9 mouse cellular contexts compared by ENCODE assay signal in the genomic region with DNA sequence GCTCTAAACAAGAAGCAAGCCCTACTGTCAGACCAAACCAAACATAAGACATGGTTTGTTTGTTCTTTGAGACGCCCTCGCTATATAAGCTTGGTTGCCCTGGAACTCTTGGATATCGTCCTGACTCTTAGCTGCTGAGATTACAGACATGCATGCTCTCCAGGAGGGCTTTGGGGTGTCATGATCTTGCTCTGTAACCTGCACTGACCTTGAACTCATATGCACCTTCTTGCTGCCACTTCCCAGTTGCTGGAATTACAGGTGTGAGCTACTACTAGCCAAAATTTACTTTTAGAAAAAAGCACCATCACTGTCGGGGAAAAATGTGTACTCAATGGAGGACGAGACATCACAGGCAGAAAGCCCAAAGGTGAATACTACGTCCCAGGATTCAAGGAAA. TPM values are rescaled to one million over a fixed set of nuclear protein-coding genes. Genes with fewer than 3 reads are reported as not detected.
DNase-seq lines count a peak whose midpoint lies in the region; ATAC-seq and TF ChIP-seq lines count a peak whose summit lies in the region.
"Had no signal": no experiment of that assay in that cellular context is flagged by ENCODE, and none has a peak within 500 bp of the region (broad histone marks: within the 10 kb centered on the region; RNA-seq: fewer than 3 reads in every experiment).

No protein-coding gene starts in this region.

- H3K4me3 ChIP-seq in spleen, adult 2 months (ENCODE audit: extremely low read depth, insufficient read depth, insufficient read length): no peak overlapping the region
- peak overlapping the region; percentile 70 for H3K4me3 ChIP-seq in liver, embryonic 11.5 days (ENCODE audit: low read depth, low read length)
- H3K4me3 ChIP-seq in stomach, postnatal 0 days (ENCODE audit: low read depth, low read length): 0 out of 2 replicates have a peak overlapping the region, but pooled peaks have one; percentile 66

- H3K4me2 ChIP-seq in liver, embryonic 11.5 days: peak overlapping the region; percentile 97
- peak overlapping the region; percentile 62 for H3K4me2 ChIP-seq in stomach, postnatal 0 days (replicated peaks; ENCODE audit: low read depth)

- 84% methylated on average over 6 of the region's 6 CpGs for WGBS in spleen, adult 2 months
- 75% methylated on average over 6 of the region's 6 CpGs for WGBS in liver, embryonic 11.5 days
- WGBS in stomach, postnatal 0 days: 61% methylated on average over 6 of the region's 6 CpGs

- ATAC-seq in cerebellum, adult (ENCODE audit: insufficient number of reproducible peaks, low FRiP score, low TSS enrichment): no peak
- no peak for ATAC-seq in liver, embryonic 11.5 days (replicated peaks; ENCODE audit: low FRiP score)
- ATAC-seq in stomach, postnatal 0 days (ENCODE audit: low FRiP score, low TSS enrichment): no peak

- no peak for TF ChIP-seq EP300 in stomach, postnatal 0 days (optimal IDR thresholded peaks at IDR 0.05)

- no peak for TF ChIP-seq CTCF in spleen, adult 2 months (IDR thresholded peaks at IDR 0.05; ENCODE audit: extremely low read depth, insufficient read depth, insufficient read length, insufficient replicate concordance)
- TF ChIP-seq CTCF in stomach, postnatal 0 days (IDR thresholded peaks at IDR 0.05; ENCODE audit: low read depth): no peak

- H3K27me3 ChIP-seq in spleen, adult 2 months (ENCODE audit: control insufficient read depth, insufficient read depth, low read length): no peaks in the 10 kb centered on the region
- H3K27me3 ChIP-seq in liver, embryonic 11.5 days (replicated peaks; ENCODE audit: control insufficient read depth, insufficient read depth, low read length): no peaks in the 10 kb centered on the region
- H3K27me3 ChIP-seq in stomach, postnatal 0 days (ENCODE audit: control insufficient read depth, insufficient read depth, low read length): no peaks in the 10 kb centered on the region

- H3K9ac ChIP-seq in liver, embryonic 11.5 days (ENCODE audit: low read depth, low read length): peak overlapping the region; percentile 67
- no peak overlapping the region; the same call in 1 of the 2 replicates for H3K9ac ChIP-seq in stomach, postnatal 0 days (ENCODE audit: low read length)

- no peak for TF ChIP-seq POLR2A in spleen, adult 2 months (IDR thresholded peaks at IDR 0.05; ENCODE audit: low read depth, low read length)

- peak; percentile 54 for DNase-seq in cerebellum, adult 11-12 months
- DNase-seq in spleen, adult 2 months (ENCODE audit: low read depth in 1 of 2, low spot score in 2 of 2): no peak
- DNase-seq in spleen, postnatal 36 days (ENCODE audit: low spot score in 2 of 2): no peak
- no peak for DNase-seq in liver, embryonic 11.5 days (ENCODE audit: low spot score)
- no peak for DNase-seq in stomach, postnatal 0 days (ENCODE audit: low spot score)
- no peak for DNase-seq in B cell, adult 2 months
- no peak for DNase-seq in Muller cell, postnatal 12 days (ENCODE audit: inconsistent ontology term)
- DNase-seq: thymus, postnatal 4 days had no signal

- peak overlapping the region; percentile 84 for H3K27ac ChIP-seq in spleen, adult 2 months (ENCODE audit: insufficient read depth, low read length)
- peak overlapping the region; percentile 67; the same call in 1 of the 2 replicates for H3K27ac ChIP-seq in liver, embryonic 11.5 days (ENCODE audit: low read depth, low read length)
- H3K27ac ChIP-seq in stomach, postnatal 0 days (replicated peaks): peak overlapping the region; percentile 95

- H3K9me3 ChIP-seq in liver, embryonic 11.5 days (ENCODE audit: control insufficient read depth, low read length): no peaks in the 10 kb centered on the region
- H3K9me3 ChIP-seq in stomach, postnatal 0 days (ENCODE audit: control insufficient read depth, low read length): no peaks in the 10 kb centered on the region

- no peaks in the 10 kb centered on the region; the same call in 1 of the 2 replicates for H3K4me1 ChIP-seq in spleen, adult 2 months (ENCODE audit: control insufficient read depth, insufficient read depth, insufficient read length)
- H3K4me1 ChIP-seq in liver, embryonic 11.5 days (replicated peaks; ENCODE audit: control insufficient read depth, insufficient read depth, low read length): peaks cover 18% of the 10 kb centered on the region
- no peaks in the 10 kb centered on the region for H3K4me1 ChIP-seq in stomach, postnatal 0 days (replicated peaks; ENCODE audit: control insufficient read depth, insufficient read depth)

- no peaks in the 10 kb centered on the region; the same call in 1 of the 2 replicates for H3K36me3 ChIP-seq in spleen, adult 2 months (ENCODE audit: control insufficient read depth, insufficient read depth, low read length)
- H3K36me3 ChIP-seq in liver, embryonic 11.5 days (ENCODE audit: control insufficient read depth, insufficient read depth, low read length): no peaks in the 10 kb centered on the region
- no peaks in the 10 kb centered on the region for H3K36me3 ChIP-seq in stomach, postnatal 0 days (ENCODE audit: control insufficient read depth, insufficient read depth, low read length)

RNA-seq across cellular contexts. Expression of gene Coq10a, which starts 0.8 kb away (rescaled TPM):
- 32.1 and 63.8 TPM in 2 replicates for polyA plus RNA-seq in spleen, adult 2 months (2012; rRNA removed)
- polyA plus RNA-seq in liver, embryonic 11.5 days (2014; fragmentation: Nextera tagmentation; extraction: Ambion mirVana): 8.4 and 10.5 TPM in 2 replicates
- 12.9 and 13.8 TPM in 2 replicates for polyA plus RNA-seq in stomach, postnatal 0 days (2015; fragmentation: Nextera tagmentation; extraction: Ambion mirVana)

RNA-seq across cellular contexts. Expression of gene Ankrd52, which starts 7.3 kb away (rescaled TPM):
- 31.1 and 36.9 TPM in 2 replicates for polyA plus RNA-seq in spleen, adult 2 months (2012; rRNA removed)
- polyA plus RNA-seq in liver, embryonic 11.5 days (2014; fragmentation: Nextera tagmentation; extraction: Ambion mirVana): 12.2 and 13.4 TPM in 2 replicates
- 2.9 and 4.3 TPM in 2 replicates for polyA plus RNA-seq in stomach, postnatal 0 days (2015; fragmentation: Nextera tagmentation; extraction: Ambion mirVana)

RNA-seq across cellular contexts. Expression of gene Slc39a5, which starts 31.4 kb away (rescaled TPM):
- 15.2 and 17.1 TPM in 2 replicates for polyA plus RNA-seq in spleen, adult 2 months (2012; rRNA removed)
- 16.5 and 17.6 TPM in 2 replicates for polyA plus RNA-seq in liver, embryonic 11.5 days (2014; fragmentation: Nextera tagmentation; extraction: Ambion mirVana)
- 0.75 and 0.76 TPM in 2 replicates for polyA plus RNA-seq in stomach, postnatal 0 days (2015; fragmentation: Nextera tagmentation; extraction: Ambion mirVana)

RNA-seq across cellular contexts. Expression of gene Cs, which starts 32.1 kb away (rescaled TPM):
- 70.4 and 89.2 TPM in 2 replicates for polyA plus RNA-seq in spleen, adult 2 months (2012; rRNA removed)
- 255 and 280 TPM in 2 replicates for polyA plus RNA-seq in liver, embryonic 11.5 days (2014; fragmentation: Nextera tagmentation; extraction: Ambion mirVana)
- polyA plus RNA-seq in stomach, postnatal 0 days (2015; fragmentation: Nextera tagmentation; extraction: Ambion mirVana): 152 and 158 TPM in 2 replicates

RNA-seq across cellular contexts. Expression of gene Nabp2, which starts 41.7 kb away (rescaled TPM):
- 19.8 and 21.2 TPM in 2 replicates for polyA plus RNA-seq in spleen, adult 2 months (2012; rRNA removed)
- 101 and 104 TPM in 2 replicates for polyA plus RNA-seq in liver, embryonic 11.5 days (2014; fragmentation: Nextera tagmentation; extraction: Ambion mirVana)
- polyA plus RNA-seq in stomach, postnatal 0 days (2015; fragmentation: Nextera tagmentation; extraction: Ambion mirVana): 53.5 and 54.4 TPM in 2 replicates
